Mouse (Mus musculus) gastrocnemius, postnatal 36 days (tissue): ENCODE results near the gene Lhfp. TPM values are rescaled to one million over a fixed set of nuclear protein-coding genes. Genes with fewer than 3 reads are reported as not detected.

Source experiments
- DNase-seq, 2 experiments: peaks; one replicate each; pipeline ENCODE4 v3.0.0; 2022
- intact Hi-C: fragments of 180-260 bp; cut with DNase I; formaldehyde crosslinking; loops from one replicate; pipeline ENCODE4 v1.15.1; 2025
- total RNA-seq, 2 experiments: library from RNA; stranded (reverse); gene quantifications; 2 replicates each; pipeline ENCODE4 v1.2.3; 2021

The Lhfp gene
- total RNA-seq, 2 experiments from 2014 or later, result 12.0 to 12.1 TPM

DNA sequence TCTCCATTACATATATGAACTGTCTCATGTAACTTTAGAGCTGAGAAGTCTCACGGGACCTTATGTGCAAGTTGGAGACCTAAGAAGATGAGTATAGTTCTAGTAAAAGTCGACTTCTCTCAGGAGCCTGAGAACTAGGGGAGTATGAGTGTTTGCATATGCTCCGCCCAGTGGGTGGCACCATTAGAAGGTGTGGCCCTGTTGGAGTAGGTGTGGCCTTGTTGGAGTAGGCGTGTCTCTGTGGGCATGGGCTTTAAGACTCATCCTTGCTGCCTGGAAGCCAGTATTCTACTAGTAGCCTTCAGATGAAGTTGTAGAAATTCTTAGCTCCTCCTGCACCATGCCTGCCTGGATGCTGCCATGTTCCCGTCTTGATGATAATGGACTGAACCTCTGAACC is 105.7 kb downstream of the Lhfp start:
- DNase-seq, result no peak
- intact Hi-C loops, result no loop called here

DNA sequence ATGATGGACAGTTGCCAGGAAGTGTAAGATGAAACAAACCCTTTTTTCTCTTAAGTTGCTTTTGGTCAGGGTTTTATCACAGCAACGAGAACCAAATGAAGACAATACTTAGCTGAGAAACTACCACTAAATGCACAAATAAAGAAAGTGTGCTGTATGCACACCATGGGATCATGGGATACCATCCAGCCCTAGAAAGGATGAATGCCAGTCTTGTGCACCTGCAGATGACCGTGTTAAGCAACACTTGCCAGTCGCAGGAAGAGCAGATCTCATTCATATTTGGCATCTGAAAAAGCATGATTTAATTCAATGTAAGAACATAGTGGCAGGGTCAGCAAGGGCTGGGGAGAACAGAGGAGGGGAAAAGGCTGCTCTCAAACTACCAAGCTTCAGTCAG is 107.4 kb downstream of the Lhfp start:
- no peak for DNase-seq
- intact Hi-C loops, result no loop called here

DNA sequence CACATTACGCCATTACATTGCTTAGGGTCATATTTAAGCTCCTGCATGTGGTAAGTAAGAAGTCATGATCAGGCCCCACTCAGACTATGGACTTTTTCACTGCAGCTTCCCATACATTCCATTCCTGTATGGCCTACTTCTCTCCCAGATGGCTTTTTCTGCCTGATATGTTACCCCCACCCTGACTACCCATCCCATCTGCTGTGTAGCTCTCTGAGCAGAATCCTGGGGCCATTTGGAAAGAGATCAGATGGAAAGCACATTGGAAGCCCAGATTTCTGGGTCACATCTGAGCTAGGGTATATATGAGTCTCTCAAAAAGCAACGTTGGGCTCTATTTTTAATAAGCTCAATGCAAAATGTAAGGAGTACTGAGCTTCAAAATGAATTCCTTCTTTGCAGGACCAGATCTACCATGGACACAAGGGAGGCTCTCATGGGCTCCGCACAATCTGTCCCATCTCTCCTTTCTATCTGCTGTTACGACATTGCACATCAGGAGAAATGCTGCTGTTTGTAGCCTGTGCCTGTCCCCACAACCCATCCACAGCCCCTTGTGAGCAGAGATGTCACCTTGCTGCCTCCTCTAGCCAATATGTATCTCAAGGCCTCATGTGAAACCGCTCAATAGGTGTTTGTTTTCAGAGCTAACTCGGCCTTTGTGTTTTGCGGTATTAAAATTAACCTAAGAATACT is 108.4 kb downstream of the Lhfp start:
- intact Hi-C loops, result no loop called here

DNA sequence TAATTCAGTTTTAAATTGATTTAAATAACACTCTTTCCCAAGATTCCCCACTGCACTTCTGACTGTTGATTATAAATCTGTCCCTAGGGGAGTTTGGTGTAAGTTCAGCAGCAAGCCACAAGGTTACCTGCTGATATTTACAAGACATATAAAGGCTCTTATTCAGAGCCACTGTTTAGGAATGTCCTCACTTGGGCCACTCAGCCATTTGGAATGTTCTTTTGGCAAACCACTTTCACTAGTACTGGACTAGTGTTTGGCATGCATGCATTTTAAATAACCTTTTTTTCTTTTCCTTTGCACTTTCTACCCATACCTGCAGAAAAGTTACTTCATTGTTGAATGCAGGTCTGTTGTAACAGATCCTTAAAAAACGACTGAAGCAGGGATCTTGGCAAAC is 109.8 kb downstream of the Lhfp start:
- no peak for DNase-seq
- intact Hi-C loops, result no loop called here

More for the DNA sequence above, 108.4 kb downstream of the Lhfp start:
- DNase-seq, result no peak

DNA sequence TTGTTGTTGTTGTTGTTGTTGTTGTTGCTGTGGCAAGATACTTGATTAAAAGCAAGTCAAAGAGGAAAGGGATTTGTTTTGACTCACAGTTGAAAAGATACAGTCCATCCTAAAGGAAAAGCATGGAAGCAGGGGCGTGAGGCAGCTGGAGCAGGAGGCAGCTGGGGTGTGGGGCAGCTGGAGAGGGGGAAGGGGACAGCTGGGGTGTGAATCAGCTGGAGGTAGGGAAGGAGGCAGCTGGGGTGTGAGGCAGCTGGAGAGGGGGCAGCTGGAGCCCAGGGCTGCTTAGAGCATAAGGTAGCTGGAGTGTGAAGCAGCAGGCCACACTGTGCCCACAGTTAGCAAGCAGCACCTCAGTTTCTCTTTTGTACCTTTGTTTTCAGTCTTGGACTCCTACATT is 110.3 kb downstream of the Lhfp start:
- DNase-seq, result no peak
- intact Hi-C loops, result no loop called here

DNA sequence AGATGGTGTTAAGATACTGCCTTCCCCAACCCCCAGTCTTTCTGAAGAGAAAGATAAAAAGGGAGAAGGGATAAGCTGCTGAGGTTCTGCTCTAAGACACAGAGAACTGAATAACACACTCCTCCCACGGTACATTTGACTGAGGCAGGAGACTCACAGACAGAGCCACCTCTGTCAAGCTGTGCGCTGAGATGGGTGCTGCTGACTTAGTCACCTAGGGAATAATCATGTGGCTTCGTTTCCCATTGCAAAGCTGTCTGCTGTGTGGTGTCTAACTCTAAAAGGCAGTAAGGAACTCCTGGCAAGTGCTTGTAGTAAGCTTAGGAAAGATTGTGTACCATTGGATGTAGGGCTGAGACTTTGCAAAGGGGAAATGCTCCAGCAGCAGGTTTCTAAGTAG is 120.6 kb downstream of the Lhfp start:
- intact Hi-C loops, result no loop called here

DNA sequence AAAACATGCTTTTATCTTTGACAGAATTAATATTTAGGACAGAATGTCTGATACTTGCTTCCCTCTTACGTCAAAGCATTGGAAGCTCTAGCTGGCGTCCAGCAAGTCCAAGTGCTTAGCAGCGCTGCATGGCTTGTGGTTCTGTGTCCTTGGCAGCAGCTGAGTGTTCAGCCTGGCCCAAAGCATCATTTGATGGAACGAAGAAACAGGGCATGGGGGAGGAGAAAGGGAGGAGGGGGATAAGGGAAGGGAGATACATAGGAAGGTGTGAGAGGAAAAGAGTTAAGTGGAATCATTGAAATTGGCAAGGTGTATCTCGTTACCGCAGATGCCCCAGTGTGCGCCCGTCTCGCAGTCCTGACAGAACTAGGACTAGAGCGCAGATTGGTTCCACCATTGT is 124.0 kb downstream of the Lhfp start:
- peak; percentile 21 to 49 for DNase-seq
- intact Hi-C loops, result no loop called here

More for the DNA sequence above, 120.6 kb downstream of the Lhfp start:
- no peak for DNase-seq

DNA sequence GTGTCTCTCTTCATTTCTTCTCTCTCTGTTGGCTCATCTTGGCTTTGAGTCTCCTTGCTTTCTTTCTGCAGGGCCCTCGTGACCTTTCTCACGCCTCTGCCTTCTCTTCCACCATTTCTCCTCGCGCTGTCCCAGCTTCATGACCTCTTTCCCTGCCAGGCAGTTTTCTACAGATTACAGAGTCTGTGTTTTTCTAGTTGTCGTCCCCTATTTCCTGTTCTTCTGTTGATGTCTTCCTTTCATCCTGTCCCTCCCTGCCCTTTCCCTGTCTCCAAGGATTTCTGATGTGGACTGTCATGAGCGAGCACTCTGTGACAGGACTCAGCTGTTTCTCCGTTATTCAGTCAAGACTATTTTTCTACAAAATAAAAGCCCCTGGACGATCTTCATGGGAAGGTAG is 124.7 kb downstream of the Lhfp start:
- intact Hi-C loops, result no loop called here
- DNase-seq, result no peak

DNA sequence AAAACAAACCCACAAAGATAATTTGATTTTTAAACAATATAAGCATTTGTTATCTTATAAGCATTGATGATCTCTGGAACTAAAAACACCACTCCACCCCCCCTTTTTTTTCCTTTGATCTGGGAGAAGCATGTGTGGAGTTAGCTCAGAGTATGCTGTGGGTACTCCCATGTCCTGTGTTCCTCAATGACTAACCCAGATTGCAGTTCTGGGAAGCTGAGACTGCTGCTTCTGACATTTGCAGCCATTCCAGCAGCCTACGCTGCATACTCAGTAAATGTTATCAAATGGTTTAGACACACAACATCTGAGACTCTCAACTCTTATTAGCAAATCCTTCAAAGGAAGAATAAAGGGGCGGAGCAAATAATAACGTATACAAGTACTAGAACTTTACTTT is 128.2 kb downstream of the Lhfp start:
- no peak for DNase-seq
- intact Hi-C loops, result no loop called here

DNA sequence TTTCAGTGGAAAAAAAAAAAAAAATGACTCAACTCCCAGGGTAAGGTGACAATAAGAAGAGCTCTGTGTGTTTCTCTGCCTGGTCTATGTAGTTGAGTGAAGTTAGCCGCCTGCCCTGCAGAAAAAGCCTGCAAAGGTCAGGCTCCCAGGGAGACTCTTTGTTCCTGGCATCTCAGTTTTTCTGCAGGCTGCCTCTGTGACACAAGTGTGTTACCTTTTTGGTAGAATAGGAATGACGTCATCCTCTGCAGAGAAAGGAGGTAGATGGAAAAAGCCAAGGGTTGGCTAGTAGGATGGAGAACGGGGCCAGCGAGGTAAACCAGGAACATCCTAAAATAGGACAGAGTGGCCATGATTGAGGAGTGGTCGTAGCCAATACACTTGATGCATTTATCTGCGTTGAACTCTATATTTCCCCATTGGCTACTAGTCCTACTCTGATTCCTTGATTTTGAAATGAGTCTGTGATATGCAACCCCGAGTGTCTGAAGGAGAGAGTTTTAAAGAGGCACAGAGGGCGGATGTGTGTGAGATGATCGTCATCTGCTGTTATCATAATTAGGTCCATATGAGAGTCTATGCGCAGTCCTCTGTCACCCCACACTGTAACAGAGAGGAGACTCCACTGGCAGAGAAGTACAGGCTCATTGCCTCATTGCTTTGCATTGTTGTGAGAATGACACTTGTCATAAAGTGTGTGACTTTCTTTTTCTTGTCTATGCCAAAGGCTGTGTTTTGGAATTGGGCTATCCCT is 132.2 kb downstream of the Lhfp start:
- DNase-seq, result no peak
- intact Hi-C loops, result no loop called here

DNA sequence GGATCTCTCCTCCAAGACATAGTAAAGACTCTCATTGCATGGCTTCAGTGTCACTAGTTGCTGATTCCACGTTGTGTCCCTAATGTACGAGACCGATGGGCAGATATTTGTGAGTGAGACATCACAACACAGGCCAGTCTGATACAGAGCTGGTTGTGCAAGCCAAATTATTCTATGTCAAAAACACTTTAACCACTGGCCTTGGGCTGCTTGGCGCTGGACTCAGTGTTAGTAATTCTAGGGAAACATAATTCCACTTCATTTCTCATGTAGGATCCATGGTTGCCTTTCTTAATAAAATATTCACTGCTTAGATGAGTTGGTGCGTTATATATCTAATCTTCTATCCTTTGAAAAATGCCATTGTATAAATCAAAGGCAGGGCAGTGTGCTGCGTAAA is 138.6 kb downstream of the Lhfp start:
- DNase-seq, result no peak
- intact Hi-C loops, result no loop called here

DNA sequence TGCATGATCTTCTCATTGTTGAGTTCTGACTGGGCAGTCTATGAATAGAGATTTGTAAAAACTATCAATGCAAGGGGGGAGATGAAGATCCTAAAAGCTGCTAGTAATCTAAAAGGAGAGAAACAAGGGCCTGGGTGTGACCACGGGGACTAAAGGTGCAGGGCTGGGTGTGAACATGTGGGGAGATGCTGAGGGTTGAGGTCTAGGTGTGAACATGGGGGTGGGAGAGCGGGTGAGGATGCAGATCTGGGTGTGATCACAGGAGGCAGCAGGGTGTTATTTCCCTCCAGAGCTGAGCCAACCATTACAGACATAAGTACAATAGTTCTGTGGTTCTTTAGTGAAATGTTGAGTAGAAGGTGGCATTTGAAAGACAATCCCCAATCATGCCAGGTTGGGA is 144.1 kb downstream of the Lhfp start:
- DNase-seq, result no peak
- intact Hi-C loops, result no loop called here

DNA sequence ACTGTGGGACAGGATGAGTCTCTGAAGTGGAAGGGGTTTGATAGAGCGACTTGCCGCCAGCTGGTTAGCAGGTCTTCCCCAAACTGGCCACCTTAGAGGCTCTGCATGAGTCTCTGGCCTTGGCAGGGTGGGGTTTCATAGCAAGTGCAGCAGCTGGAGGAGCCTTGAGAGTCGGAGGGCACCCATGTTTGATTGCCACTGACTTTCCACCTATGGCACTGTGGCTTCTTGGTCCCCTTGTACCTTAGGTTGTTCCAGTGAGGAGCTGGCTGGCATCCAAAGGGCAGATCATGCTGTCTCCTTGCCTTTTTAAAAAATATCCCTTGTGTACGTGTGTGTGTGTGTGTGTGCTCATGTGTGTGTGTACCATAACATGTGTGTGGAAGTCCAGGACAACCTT is 152.1 kb downstream of the Lhfp start:
- intact Hi-C loops, result no loop called here
- no peak for DNase-seq

DNA sequence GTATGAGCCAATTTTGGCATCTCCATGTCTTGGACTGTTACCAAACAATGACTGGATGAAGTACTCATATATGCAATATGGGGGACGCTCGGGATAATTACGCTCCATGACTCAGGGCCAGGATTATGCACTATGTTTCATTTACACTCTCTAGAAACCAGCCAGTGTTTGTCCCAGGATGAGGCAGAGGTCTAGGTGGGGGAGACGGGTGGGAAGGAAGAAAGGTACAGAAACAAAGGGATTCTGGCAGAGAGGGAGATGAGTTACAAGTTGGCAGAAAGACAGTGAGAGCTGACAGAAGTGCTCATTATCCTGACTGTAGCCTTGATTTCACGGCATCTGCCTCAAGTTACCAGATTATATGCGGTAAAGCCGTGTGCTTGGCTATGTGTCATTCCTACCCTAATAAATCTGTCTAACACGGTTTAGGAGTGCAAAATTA is 154.4 kb downstream of the Lhfp start:
- no peak for DNase-seq
- intact Hi-C loops, result no loop called here

DNA sequence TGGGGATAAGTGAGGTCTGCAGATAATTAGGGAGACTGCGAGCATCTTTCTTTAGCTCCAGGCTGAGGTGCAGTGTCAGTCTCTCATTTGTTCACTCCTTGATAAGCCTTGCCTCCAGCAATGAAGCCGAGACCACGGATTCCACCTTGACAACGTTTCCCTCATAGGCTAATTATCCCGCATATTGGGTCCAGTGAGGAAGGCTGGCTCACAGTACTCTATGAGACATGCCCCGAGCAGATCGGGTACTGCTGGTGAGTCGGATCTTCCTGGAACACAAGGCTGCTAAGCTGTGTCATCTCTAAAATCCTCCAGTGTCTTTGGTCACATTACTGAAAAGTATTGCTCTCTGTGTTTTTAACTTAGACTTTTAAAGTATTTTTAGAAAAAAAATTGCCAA is 158.8 kb downstream of the Lhfp start:
- intact Hi-C loops, result no loop called here
- DNase-seq, result no peak

DNA sequence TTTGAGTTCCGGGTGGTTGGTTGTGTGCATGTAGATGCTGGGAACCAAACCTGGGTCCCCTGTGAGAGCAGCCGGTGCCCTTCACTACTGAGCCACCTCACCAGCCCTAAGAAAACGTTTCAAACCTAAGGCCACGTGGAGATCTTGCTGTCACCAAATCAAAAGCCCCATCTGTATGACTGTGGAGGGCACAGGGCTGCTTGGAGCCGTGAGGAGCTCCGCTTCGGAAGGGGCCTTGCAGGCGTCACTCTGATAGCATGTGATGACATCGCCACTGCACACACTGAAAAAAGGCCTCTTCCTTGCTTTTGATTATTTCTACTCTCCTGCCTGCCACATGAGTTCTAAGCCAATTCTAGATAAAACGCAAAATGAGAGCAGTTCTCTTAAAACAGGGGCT is 159.5 kb downstream of the Lhfp start:
- intact Hi-C loops, result no loop called here
- no peak for DNase-seq

DNA sequence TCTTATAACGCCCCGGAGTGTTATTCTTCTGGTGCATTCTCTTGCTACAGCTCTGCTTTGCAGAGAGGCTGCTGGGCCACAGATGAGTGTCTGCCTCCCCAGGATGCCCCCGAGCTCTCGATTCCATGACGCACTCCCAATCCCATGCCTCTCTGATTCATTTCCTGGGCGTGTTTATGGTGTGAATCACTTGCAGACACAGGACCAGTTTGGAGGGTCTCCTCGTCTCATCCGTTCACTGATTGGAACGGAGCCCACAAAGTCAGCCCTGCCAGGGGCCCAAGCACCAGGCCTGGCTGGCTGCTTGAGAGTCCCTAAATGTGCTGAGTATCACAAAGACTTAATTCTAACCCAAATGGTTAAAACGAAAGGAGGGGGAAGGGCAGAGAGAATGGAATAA is 160.3 kb downstream of the Lhfp start:
- intact Hi-C loops, result no loop called here
- DNase-seq, result no peak

DNA sequence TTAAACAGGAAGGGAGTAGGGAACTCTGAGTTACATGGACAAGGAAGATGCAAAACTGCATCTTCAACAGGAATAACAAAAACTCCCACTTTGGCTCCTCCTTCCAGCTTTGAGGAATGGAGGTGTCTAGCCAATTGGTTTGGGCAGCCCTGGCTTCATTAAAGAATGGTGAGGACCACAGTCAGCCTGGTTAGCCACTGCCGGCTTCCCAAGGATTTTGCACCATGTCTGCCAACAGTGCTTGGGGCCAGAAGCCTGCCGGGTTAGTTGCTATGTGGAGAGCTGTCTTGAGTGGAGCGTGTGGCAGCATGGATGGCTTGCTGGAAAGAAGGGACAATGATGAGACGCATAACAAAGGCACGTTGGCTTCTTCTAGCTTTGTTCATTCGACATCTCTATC is 160.9 kb downstream of the Lhfp start:
- intact Hi-C loops, result no loop called here
- DNase-seq, result no peak

DNA sequence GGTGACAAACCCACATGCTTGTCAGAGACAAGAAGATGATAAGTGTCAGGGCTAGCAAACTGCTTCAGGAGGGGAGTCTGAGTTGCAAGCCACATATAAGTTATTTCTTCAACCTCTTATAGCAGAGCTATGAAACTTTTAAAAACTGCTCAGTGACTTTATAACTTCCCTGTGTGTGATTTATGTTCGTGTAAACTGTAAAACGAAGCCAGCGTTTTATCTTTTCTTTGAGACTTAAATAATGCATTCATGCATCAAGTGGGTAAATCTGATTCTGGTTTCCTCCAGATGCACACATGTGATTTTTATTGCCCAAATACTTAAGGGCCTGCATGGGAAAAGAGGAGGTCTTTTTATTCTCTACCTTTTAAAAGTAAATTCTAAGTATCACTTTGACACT is 161.4 kb downstream of the Lhfp start:
- intact Hi-C loops, result no loop called here
- DNase-seq, result no peak

DNA sequence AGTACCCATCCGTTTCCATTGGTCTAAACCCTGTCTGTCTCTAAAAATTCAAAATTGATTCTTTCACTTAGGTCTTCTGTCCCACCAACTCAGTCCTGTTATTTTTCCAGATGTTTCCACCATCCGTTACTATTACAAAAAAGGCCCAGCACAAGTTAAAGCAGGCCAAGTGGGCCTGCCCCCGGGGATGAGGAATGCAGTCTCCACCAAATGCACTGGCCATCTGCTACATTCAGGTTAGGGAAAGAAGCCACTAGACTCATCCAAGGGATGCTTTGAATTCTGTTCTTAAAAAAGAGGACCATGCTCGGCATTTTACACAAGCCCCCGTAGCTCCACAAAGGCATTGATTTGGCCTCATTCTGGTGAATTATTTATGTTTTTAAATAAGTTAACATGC is 162.3 kb downstream of the Lhfp start:
- intact Hi-C loops, result no loop called here
- DNase-seq, result peak in 1 of 2 experiments; percentile 35

DNA sequence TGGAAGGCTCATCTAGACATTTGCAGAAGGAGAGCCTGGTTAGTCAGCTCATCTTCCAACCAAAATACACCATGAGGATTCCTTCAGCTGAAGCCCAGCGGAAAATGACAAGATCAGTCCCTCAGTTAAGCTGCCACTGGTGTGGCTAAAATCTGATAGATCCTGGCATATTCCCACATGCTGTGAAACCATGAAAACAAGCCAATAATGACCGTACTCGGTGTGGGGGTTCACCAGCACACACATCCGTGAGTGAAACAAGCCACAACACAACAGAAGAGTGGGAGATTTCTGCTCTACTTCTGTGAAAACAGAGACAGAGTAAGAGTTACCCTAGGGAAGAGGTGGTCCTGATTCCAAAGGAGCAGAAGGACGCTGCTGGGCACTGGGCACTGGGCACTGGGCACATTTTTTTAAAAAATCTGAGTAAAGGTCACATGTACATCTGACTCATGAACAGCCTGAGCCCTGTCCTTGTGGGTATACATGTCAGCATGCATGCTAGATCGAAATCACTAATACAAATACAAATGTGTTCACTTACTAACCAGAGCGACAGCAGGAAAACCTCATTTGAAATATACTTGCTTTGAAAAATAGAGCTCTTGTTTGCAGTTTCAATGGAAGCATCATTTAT is 163.1 kb downstream of the Lhfp start:
- no peak for DNase-seq

DNA sequence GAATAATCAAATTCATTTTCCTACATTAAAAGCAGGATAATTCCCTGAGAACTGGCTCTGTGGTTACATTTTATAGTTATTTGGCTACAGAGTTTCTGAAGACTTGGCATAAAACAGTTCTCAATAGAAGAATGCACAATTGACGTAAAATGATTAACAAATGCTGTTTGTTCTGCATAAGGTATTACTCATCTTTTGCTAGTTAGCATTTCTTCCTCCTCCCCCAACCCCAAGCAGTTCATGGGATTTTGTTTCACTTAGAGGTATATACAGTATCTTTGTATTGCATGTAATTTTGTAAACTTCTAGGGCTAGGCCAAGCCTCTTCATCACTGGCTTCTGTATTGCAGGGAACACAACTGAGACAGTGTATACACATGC is 163.6 kb downstream of the Lhfp start:
- DNase-seq, result no peak
- intact Hi-C loops, result no loop called here

More for the DNA sequence above, 163.1 kb downstream of the Lhfp start:
- intact Hi-C loops, result no loop called here
